Mouse (Mus musculus): ENCODE measurements at regions not wholly inside any gene's neighbourhood (a gene's known extent, or its start where the extent isn't known, plus 50 kb on each side); places are given as distances from the start of the nearest gene placed in this dataset.

DNA sequence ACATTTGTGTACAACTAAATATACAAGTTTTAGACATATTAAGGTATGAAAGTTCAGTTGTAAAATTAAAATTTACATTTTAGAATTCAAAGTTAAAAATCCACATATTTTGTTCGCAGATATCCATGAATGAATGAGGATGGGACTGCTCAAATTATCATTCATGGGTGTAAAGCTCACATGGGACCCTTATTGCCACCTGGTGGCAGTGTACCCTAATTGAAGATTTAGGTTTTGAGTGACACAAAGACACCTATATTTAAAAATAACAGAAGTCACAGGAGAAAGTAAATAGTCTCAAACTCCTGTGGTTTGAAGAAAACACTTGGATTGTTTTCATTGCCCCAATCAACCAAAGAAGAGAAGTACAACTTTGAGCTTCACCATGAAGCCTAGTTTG lies 492.8 kb upstream of the A1bg start:
- Histone ChIP-seq H3K9ac (ENCODE audit: low read depth, low read length, severe bottlenecking) (no peak overlapping the region), H3K36me3 (ENCODE audit: control insufficient read depth, insufficient read depth, low read length) (no peaks in the 10 kb centered on the region), H3K9me3 (ENCODE audit: control insufficient read depth, low read length) (no peaks in the 10 kb centered on the region), H3K27me3 (ENCODE audit: control insufficient read depth, insufficient read depth, low read length) (no peaks in the 10 kb centered on the region), H3K4me2 (replicated peaks; ENCODE audit: low read depth, low read length, severe bottlenecking) (no peak overlapping the region), H3K4me1 (ENCODE audit: control insufficient read depth, insufficient read depth, low read length) (no peaks in the 10 kb centered on the region), H3K4me3 (replicated peaks; ENCODE audit: low read length) (no peak overlapping the region), H3K27ac (replicated peaks; ENCODE audit: low read depth, low read length) (no peak overlapping the region)
- no peak for TF ChIP-seq POLR2A (IDR thresholded peaks at IDR 0.05; ENCODE audit: borderline replicate concordance, extremely low read depth, insufficient read depth, insufficient read length)
- WGBS = 64% methylated on average over 1 of the region's 1 CpGs
- DNase-seq (ENCODE audit: low spot score) (no peak), ATAC-seq (ENCODE audit: low FRiP score, low read depth) (no peak)

DNA sequence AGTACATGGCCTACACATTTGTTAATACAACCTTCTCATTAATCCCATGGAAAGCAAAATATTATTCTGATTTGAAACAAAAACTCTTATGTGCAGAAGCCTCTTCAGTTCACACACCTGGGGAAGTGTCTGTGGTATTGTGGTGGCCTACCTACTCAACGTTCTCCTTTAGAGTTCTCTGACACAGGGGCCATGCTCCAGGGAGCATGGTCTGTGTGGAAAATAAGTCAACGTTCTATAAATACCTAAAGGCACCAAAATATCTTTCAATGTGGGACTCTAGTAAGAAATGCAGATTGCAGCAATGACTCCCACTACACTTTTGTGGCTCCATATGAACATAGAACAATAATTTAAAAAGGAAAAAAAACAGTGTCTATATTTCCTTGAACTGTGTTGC lies 489.0 kb upstream of the A1bg start:
- H3K36me3 ChIP-seq (ENCODE audit: control insufficient read depth, insufficient read depth, low read length) = no peaks in the 10 kb centered on the region
- H3K4me3 ChIP-seq (replicated peaks; ENCODE audit: low read length) = no peak overlapping the region
- ATAC-seq (ENCODE audit: low FRiP score, low read depth) (no peak), DNase-seq (ENCODE audit: low spot score) (no peak)
- no peak for TF ChIP-seq POLR2A (IDR thresholded peaks at IDR 0.05; ENCODE audit: borderline replicate concordance, extremely low read depth, insufficient read depth, insufficient read length)
- H3K4me1 ChIP-seq (ENCODE audit: control insufficient read depth, insufficient read depth, low read length) = no peaks in the 10 kb centered on the region
- H3K27ac ChIP-seq (replicated peaks; ENCODE audit: low read depth, low read length) = no peak overlapping the region
- WGBS = 84% methylated on average over 2 of the region's 2 CpGs
- H3K27me3 ChIP-seq (ENCODE audit: control insufficient read depth, insufficient read depth, low read length) = no peaks in the 10 kb centered on the region
- H3K9ac ChIP-seq (ENCODE audit: low read depth, low read length, severe bottlenecking) = no peak overlapping the region
- H3K9me3 ChIP-seq (ENCODE audit: control insufficient read depth, low read length) = no peaks in the 10 kb centered on the region
- H3K4me2 ChIP-seq (replicated peaks; ENCODE audit: low read depth, low read length, severe bottlenecking) = no peak overlapping the region

DNA sequence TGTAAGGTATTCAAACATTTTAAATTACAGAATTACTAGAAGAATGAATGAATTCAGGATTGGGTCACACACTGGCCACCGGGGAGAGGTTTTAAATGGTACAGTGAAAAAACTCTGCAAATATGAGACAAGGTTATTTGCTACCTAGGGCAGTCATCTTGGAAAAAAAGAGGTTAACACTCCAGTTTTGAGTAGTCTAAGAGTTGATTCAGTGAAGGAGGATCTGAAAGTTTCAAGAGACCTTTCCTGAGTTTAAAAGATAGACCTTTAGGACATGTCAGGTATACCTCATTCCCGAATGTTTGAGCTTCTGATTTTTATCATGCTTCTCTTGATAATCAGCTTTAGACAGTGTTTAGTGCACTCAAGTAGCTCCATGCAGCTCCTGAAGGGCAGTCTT lies 488.0 kb upstream of the A1bg start:
- Histone ChIP-seq H3K4me3 (replicated peaks; ENCODE audit: low read length) (no peak overlapping the region), H3K4me2 (replicated peaks; ENCODE audit: low read depth, low read length, severe bottlenecking) (no peak overlapping the region), H3K36me3 (ENCODE audit: control insufficient read depth, insufficient read depth, low read length) (no peaks in the 10 kb centered on the region), H3K9me3 (ENCODE audit: control insufficient read depth, low read length) (no peaks in the 10 kb centered on the region), H3K27ac (replicated peaks; ENCODE audit: low read depth, low read length) (no peak overlapping the region), H3K4me1 (ENCODE audit: control insufficient read depth, insufficient read depth, low read length) (no peaks in the 10 kb centered on the region), H3K9ac (ENCODE audit: low read depth, low read length, severe bottlenecking) (no peak overlapping the region), H3K27me3 (ENCODE audit: control insufficient read depth, insufficient read depth, low read length) (no peaks in the 10 kb centered on the region)
- no peak for ATAC-seq (ENCODE audit: low FRiP score, low read depth)
- 87% methylated on average over 2 of the region's 2 CpGs for WGBS
- TF ChIP-seq POLR2A (IDR thresholded peaks at IDR 0.05; ENCODE audit: borderline replicate concordance, extremely low read depth, insufficient read depth, insufficient read length) = no peak
- no peak for DNase-seq (ENCODE audit: low spot score)

DNA sequence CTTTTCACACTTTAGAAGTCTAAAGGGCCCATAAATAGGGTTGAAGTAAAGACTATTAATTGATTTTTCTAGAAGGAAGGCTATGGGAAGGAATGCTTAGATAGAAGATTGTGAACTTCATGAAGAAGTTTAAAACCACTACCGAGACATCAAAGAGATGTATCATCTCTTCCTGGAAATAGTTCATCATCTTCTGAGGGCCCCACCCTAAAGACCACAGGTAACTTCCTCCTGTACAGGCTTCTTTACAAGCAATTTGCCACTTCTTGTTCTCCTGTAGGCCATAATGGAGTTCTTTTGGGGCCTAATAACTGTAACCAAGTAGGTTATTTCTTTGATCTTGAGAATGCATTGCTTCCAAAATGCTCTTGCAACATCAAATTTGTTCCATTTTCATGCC lies 485.8 kb upstream of the A1bg start:
- Histone ChIP-seq H3K27ac (replicated peaks; ENCODE audit: low read depth, low read length) (no peak overlapping the region), H3K4me1 (ENCODE audit: control insufficient read depth, insufficient read depth, low read length) (no peaks in the 10 kb centered on the region), H3K9ac (ENCODE audit: low read depth, low read length, severe bottlenecking) (no peak overlapping the region), H3K9me3 (ENCODE audit: control insufficient read depth, low read length) (no peaks in the 10 kb centered on the region), H3K27me3 (ENCODE audit: control insufficient read depth, insufficient read depth, low read length) (no peaks in the 10 kb centered on the region), H3K4me2 (replicated peaks; ENCODE audit: low read depth, low read length, severe bottlenecking) (no peak overlapping the region), H3K36me3 (ENCODE audit: control insufficient read depth, insufficient read depth, low read length) (no peaks in the 10 kb centered on the region), H3K4me3 (replicated peaks; ENCODE audit: low read length) (no peak overlapping the region)
- no peak for DNase-seq (ENCODE audit: low spot score)
- no peak for TF ChIP-seq POLR2A (IDR thresholded peaks at IDR 0.05; ENCODE audit: borderline replicate concordance, extremely low read depth, insufficient read depth, insufficient read length)
- ATAC-seq (ENCODE audit: low FRiP score, low read depth) = no peak
- 94% methylated on average over 1 of the region's 1 CpGs for WGBS

DNA sequence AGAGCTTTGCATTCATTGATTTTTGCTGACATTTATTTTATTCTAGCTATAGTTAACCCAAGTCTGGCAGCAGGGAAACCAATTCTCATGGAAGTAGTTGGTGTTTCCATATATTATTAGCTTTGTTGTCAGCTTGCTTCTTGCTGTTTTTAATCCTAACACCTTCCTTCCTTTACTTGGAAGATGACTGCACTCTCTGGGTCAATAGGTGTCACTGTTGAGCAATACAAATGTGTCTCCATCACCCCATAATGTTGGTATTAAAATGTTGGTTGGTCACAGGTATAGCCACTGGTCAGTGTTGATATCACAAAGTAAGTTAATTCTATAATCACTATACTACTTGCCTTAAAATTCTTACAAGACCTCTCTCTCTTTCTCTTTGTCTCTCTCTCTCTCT lies 477.9 kb upstream of the A1bg start:
- no peak overlapping the region for H3K27ac ChIP-seq (replicated peaks; ENCODE audit: low read depth, low read length)
- no peak overlapping the region for H3K4me3 ChIP-seq (replicated peaks; ENCODE audit: low read length)
- 0 out of 2 replicates have a peak, but pooled peaks cover under 1% of the 10 kb centered on the region for H3K4me1 ChIP-seq (ENCODE audit: control insufficient read depth, insufficient read depth, low read length)
- no peaks in the 10 kb centered on the region for H3K36me3 ChIP-seq (ENCODE audit: control insufficient read depth, insufficient read depth, low read length)
- H3K9me3 ChIP-seq (ENCODE audit: control insufficient read depth, low read length) = no peaks in the 10 kb centered on the region
- no peak overlapping the region for H3K4me2 ChIP-seq (replicated peaks; ENCODE audit: low read depth, low read length, severe bottlenecking)
- ATAC-seq (ENCODE audit: low FRiP score, low read depth) (no peak), DNase-seq (ENCODE audit: low spot score) (no peak)
- TF ChIP-seq POLR2A (IDR thresholded peaks at IDR 0.05; ENCODE audit: borderline replicate concordance, extremely low read depth, insufficient read depth, insufficient read length) = no peak
- no peak overlapping the region for H3K9ac ChIP-seq (ENCODE audit: low read depth, low read length, severe bottlenecking)
- no peaks in the 10 kb centered on the region for H3K27me3 ChIP-seq (ENCODE audit: control insufficient read depth, insufficient read depth, low read length)

DNA sequence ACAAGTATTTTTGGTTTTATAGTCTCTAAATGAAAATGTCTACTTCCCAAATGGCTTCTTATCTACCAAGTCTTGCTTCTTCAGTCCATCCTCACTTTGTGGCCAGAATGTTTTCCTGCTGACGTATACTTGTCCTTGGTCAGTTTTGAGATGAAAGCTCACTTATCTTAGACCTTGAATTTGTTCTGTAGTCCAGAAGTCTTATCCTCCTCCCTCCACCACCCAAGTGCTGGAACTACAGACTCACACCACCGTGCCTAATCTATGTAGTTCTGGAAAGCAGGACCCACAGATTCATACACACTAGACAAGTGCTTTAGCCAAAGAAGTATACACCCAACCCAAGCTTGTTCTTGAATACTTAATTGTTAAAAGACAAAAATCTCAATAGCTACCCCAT lies 477.2 kb upstream of the A1bg start:
- Histone ChIP-seq H3K9ac (ENCODE audit: low read depth, low read length, severe bottlenecking) (no peak overlapping the region), H3K9me3 (ENCODE audit: control insufficient read depth, low read length) (no peaks in the 10 kb centered on the region), H3K4me3 (replicated peaks; ENCODE audit: low read length) (no peak overlapping the region), H3K4me2 (replicated peaks; ENCODE audit: low read depth, low read length, severe bottlenecking) (no peak overlapping the region), H3K36me3 (ENCODE audit: control insufficient read depth, insufficient read depth, low read length) (no peaks in the 10 kb centered on the region), H3K27me3 (ENCODE audit: control insufficient read depth, insufficient read depth, low read length) (no peaks in the 10 kb centered on the region), H3K4me1 (ENCODE audit: control insufficient read depth, insufficient read depth, low read length) (peaks cover 3% of the 10 kb centered on the region; the same call in 1 of the 2 replicates), H3K27ac (replicated peaks; ENCODE audit: low read depth, low read length) (no peak overlapping the region)
- ATAC-seq (ENCODE audit: low FRiP score, low read depth) = no peak
- DNase-seq (ENCODE audit: low spot score) = no peak
- 83% methylated on average over 2 of the region's 2 CpGs for WGBS
- TF ChIP-seq POLR2A (IDR thresholded peaks at IDR 0.05; ENCODE audit: borderline replicate concordance, extremely low read depth, insufficient read depth, insufficient read length) = no peak
